Mouse (Mus musculus): ENCODE measurements around the gene Drd2.

Gene Drd2

DNA sequence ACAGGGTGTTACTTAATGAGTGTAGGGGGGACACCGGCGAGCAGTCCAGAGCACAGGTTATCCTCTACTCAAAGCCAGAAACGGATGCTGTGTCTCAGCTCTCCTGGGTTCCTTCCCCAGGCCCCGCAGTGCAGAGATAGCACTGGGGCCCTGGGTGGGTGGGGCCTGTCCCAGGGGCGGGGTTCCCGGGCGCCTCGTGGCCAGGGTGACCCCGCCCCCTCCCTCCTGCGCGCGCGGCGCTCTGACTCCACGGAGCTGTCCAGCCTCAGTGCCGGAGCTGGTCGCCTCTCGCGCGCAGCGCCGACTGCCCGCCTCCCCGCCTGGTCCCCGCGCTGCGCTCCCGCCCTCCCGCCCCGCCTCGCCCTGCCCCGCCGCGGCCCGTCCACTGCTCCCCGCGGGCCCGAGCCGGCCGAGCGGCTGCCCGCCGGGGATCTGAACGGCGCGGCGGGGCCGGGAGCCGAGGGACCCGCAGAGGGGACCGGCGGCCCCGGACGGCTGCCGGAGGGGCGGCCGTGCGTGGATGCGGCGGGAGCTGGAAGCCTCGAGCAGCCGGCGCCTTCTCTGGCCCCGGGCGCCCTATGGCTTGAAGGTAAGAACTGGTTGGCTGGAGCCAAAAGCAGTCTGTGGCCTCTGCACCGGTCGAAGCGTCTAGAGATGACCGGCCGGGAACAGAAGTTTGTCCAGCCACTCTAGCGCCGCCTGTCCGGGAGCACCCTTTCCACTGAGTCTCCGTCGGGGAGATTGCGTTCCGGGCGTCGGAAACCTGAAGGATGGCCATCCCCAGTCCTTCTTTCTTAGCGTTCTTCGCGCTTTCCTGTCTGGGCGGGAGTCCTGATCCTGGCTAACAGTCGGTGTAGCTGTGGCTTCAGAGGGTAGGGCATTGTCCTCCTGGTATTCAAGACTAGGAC, at the start of gene Drd2:
Drd2 (plus strand) TSS at position 492 of the 908 bp plus-strand sequence.
- DNase-seq (ENCODE audit: low spot score in 2 of 2): peak in 1 of 2 experiments; percentile 2

GRCm38 (mm10) chr9:49295101-49295500, 45.3 kb upstream of the Drd2 start:
- no peak for DNase-seq (ENCODE audit: low spot score in 2 of 2)

- peak; percentile 18 to 44 for DNase-seq (ENCODE audit: low spot score in 2 of 2)
Observed at GRCm38 (mm10) chr9:49307576-49307975, 32.9 kb upstream of the Drd2 start.

DNA sequence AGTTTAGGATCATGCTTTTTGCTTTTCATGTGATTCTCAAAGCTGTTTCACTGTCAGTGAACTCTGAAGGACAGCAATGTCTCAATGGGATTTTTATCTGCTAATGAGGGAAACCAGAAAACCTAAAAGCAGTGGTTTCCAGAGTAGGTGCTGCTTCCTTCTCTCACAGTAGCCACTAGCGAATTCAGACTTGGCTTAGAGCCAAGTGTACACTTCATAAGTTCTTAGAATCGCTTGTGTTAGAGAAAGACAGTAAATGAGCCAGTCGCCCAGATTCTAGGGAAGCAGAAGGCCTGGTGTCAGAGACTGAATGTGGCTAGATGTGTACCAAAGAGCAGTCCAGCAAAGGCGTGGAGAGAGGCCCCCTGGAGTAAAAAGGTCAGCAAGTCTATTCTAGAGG, 29.6 kb upstream of the Drd2 start:
- DNase-seq (ENCODE audit: low spot score in 2 of 2): no peak

DNA sequence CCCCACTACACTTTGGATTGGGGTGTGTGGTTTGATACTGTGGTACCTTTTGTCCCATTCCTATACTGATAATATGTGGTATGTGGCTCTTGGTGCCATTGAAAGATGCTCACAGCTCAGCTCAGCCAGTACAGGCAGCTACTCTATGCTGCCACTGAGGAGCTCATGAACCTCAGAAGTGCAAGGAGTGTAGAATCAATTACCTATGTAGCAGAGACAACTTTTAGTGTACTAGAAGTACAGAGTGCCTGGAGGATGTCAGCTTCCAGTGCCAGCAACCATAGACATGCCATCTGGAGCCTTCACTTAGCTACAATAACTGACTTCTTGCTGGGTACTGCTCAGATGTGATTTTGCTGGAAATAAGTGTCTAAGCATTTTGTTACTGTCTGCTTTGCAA, 21.8 kb upstream of the Drd2 start:
- no peak for DNase-seq (ENCODE audit: low spot score in 2 of 2)

- peak in 1 of 2 experiments; percentile 2 for DNase-seq (ENCODE audit: low spot score in 2 of 2)
Observed at GRCm38 (mm10) chr9:49341044-49341365, 578 bp downstream of the Drd2 start.

DNA sequence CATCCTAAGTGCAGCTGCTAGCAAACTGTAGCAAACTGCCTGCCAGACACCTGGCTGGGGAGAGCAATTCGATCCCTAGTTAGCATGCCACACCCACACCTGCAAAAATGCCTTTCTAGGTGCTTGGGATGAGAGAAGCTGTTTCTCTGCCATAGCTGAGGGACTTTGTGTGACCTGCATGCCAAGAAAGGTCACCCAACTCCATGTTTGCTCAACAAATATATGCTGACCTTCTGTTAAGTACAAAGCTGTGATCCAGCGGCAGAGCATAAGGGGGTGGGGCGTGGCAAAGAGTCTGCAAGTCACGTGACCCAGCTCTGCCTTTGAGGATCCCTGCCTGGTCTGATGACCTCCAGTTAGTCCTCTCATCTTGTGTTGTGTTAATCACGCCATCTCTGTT, 25.3 kb downstream of the Drd2 start:
- DNase-seq (ENCODE audit: low spot score in 2 of 2): no peak

GRCm38 (mm10) chr9:49373946-49374345, 33.5 kb downstream of the Drd2 start:
- DNase-seq (ENCODE audit: low spot score in 2 of 2): no peak

- peak in 1 of 2 experiments; percentile 18 for DNase-seq (ENCODE audit: low spot score in 2 of 2)
Observed at GRCm38 (mm10) chr9:49379962-49380361, 39.5 kb downstream of the Drd2 start.

- no peak for DNase-seq (ENCODE audit: low spot score in 2 of 2)
Observed at GRCm38 (mm10) chr9:49384041-49384440, 43.6 kb downstream of the Drd2 start.

- DNase-seq (ENCODE audit: low spot score in 2 of 2): no peak
Observed at GRCm38 (mm10) chr9:49384855-49385254, 44.4 kb downstream of the Drd2 start.

GRCm38 (mm10) chr9:49385301-49385700, 44.9 kb downstream of the Drd2 start:
- no peak for DNase-seq (ENCODE audit: low spot score in 2 of 2)

GRCm38 (mm10) chr9:49386119-49386518, 45.7 kb downstream of the Drd2 start:
- DNase-seq (ENCODE audit: low spot score in 2 of 2): no peak

DNA sequence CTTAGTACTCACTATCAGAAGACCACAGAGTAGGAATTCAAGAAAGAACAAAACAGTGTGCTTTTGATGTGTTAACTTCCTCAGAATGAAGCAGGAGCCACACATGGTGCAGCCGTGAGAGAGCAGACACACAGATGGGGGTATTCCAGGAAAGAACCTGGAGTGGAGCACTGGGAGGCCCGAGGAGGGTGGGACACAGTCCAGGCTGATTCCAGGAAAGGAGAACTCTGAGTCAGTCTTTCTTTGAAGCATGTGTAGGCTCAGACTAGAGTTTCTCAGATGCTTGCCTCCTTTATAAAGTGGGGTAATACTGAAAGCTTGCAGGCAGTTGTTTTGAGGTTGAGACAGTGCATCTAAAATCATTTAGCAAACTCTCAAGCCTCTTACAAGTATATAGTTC, 51.8 kb downstream of the Drd2 start:
- DNase-seq (ENCODE audit: low spot score in 2 of 2): no peak

DNA sequence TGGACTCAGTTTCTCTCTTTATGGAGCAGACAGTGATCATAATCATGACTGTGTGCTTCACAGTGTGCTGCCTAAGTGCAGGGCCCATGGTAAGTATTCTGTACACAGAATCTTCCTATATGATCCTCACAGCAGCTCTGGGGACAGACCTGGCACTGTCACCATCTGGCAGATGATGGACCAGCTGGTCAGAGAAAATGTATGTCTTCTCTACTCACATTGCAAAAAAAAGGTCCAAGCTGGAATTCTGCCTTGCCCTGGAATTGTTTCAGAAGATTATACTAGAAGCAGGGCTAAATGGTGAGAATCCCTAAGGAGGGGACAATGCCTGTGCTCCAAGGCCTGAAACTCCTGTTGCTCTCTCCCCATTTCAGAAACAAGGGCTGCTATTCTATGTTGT, 55.6 kb downstream of the Drd2 start:
- peak in 1 of 2 experiments; percentile 35 for DNase-seq (ENCODE audit: low spot score in 2 of 2)

- no peak for DNase-seq (ENCODE audit: low spot score in 2 of 2)
Observed at GRCm38 (mm10) chr9:49403711-49404110, 63.3 kb downstream of the Drd2 start.

GRCm38 (mm10) chr9:49407028-49407427, 66.6 kb downstream of the Drd2 start:
- DNase-seq (ENCODE audit: low spot score in 2 of 2): no peak

GRCm38 (mm10) chr9:49410621-49411020, 70.2 kb downstream of the Drd2 start:
- no peak for DNase-seq (ENCODE audit: low spot score in 2 of 2)

- DNase-seq (ENCODE audit: low spot score in 2 of 2): no peak
Observed at GRCm38 (mm10) chr9:49423866-49424265, 83.4 kb downstream of the Drd2 start.

DNA sequence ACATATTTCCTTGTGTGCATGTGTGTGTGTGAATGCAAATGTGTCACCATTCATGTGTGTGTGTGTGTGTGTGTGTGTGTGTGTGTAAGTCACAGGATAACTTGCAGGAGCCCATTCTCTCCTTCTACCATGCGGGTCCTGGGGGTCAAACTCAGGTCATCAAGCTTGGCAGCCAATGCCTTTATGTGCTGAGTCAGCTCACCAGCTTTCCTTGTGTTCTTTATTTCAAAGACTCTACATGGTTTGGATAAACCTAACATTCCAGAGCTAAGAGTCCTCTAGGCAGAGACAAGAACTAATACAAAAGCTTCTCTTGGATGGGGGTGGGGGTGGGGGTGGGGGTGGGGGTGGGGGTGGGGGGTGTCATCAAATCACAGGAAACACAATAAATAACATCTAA, 85.2 kb downstream of the Drd2 start:
- DNase-seq (ENCODE audit: low spot score in 2 of 2): no peak

- DNase-seq (ENCODE audit: low spot score in 2 of 2): no peak
Observed at GRCm38 (mm10) chr9:49426921-49427320, 86.5 kb downstream of the Drd2 start, which contains the start of gene Ankk1. Gene Ankk1 (minus strand): TSS chr9:49427021.

GRCm38 (mm10) chr9:49427478-49427877, 87.1 kb downstream of the Drd2 start:
- DNase-seq (ENCODE audit: low spot score in 2 of 2): no peak

DNA sequence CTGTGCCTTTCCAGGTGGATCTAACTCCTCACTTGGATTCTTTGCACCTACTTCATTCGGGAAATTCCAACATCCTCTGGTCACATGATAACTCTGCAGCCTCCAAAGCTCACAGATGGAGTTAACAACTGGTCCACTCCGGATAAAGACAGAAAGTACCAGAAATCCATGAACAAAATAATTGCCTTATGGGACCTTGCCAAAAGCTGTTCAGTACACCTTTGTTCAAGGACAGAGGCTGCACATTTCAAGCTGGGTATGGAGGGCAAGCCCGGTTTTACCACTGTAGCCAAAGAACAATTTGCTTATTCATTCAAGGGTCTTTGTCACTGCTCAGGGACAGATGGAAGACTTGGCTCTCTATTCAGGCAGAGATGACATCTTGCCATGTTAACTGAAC, 102.2 kb downstream of the Drd2 start:
- DNase-seq (ENCODE audit: low spot score in 2 of 2): no peak

DNA sequence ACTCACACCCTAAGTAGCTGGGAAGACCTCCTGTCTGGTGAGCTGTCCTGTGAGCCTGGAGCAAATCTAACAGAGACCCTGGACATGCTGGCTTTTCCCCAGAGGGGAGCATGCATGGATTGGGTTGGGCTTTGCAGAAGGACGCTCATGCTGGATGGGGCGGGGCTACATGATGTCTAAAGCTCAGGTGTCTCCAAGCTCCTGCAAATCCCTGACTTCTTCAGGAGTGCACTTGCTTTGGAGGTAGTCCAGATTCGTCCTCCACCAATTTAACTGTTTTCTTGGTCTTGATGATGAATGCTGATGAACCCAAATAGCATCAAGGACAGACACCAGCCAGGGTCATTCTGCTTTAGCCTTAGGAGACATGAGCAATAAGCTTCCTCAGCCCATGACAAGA, 110.1 kb downstream of the Drd2 start:
- DNase-seq (ENCODE audit: low spot score in 2 of 2): no peak
